Mouse (Mus musculus) CH12.LX (cell line): Measurements from ENCODE around the gene Otop3.

Source experiments
- BHLHE40 ChIP-seq: IDR thresholded peaks from 2 replicates; pipeline ENCODE4 v1.6.1; 2011; ENCODE audit warnings: mild to moderate bottlenecking, low read depth, low read length, improper control_type of control experiment
- CHD1 ChIP-seq: IDR thresholded peaks from 2 replicates; pipeline ENCODE4 v1.6.1; 2012; ENCODE audit warnings: low read depth, low read length, improper control_type of control experiment, inconsistent platforms
- CTCF ChIP-seq, 2 experiments: IDR thresholded peaks in 1 of 2; conservative IDR thresholded peaks in 1 of 2; 2 replicates each; pipeline ENCODE4 v1.5.1; 2011 to 2012; ENCODE audit warnings: low read depth in 2 of 2, low read length in 2 of 2, improper control_type of control experiment in 1 of 2, inconsistent platforms in 1 of 2, mild to moderate bottlenecking in 1 of 2, moderate library complexity in 1 of 2
- EP300 ChIP-seq: IDR thresholded peaks from 2 replicates; pipeline ENCODE4 v1.6.1; 2011; ENCODE audit warnings: low read length, improper control_type of control experiment
- ETS1 ChIP-seq: conservative IDR thresholded peaks from 2 replicates; pipeline ENCODE4 v1.6.1; 2012; ENCODE audit warnings: low read depth, mild to moderate bottlenecking, inconsistent platforms, low read length, improper control_type of control experiment, moderate library complexity
- KAT2A ChIP-seq: IDR thresholded peaks from 2 replicates; pipeline ENCODE4 v1.6.1; 2012; ENCODE audit warnings: low read length, improper control_type of control experiment, inconsistent platforms; ENCODE audit not compliant: insufficient replicate concordance
- MAX ChIP-seq: IDR thresholded peaks from 2 replicates; pipeline ENCODE4 v1.6.1; 2011; ENCODE audit warnings: low read length, improper control_type of control experiment
- MAZ ChIP-seq: IDR thresholded peaks from 2 replicates; pipeline ENCODE4 v1.6.1; 2012; ENCODE audit warnings: low read depth, mild to moderate bottlenecking, inconsistent platforms, low read length, improper control_type of control experiment, moderate library complexity

DNA sequence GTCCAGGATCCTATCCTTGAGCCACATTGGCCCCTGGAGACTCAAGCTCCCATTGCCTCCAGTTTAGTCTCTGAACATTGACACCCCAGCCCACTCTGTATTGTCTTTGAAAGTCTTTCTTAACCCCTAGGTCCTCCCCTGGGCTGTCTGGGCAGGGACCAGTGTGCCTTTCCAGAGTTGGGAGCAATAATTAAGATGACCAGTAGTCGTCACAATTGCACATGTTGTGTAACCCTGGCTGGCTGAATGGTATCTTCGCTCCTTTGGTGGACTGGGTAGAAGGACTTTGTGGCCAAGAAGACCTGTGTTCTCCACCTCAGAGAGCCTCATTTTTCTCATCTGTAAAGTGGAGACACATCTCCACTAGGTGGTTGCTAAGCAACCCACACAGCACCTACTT lies 20.3 kb upstream of the Otop3 start:
- no peak for TF ChIP-seq ETS1
- TF ChIP-seq KAT2A, result no peak
- TF ChIP-seq MAZ, result no peak
- TF ChIP-seq CTCF (conservative IDR thresholded peaks at IDR 0.05 in 1 of 2, IDR thresholded peaks at IDR 0.05 in 1 of 2; ENCODE audit: low read depth in 2 of 2, low read length in 2 of 2), result peak in 1 of 2 experiments; percentile 67; a peak in 2 of 4 replicates
- TF ChIP-seq EP300, result no peak
- TF ChIP-seq BHLHE40, result no peak
- no peak for TF ChIP-seq CHD1
- no peak for TF ChIP-seq MAX
